Mouse (Mus musculus): ENCODE data around the gene Hoxd4. TPM values are rescaled to one million over a fixed set of nuclear protein-coding genes. Genes with fewer than 3 reads are reported as not detected.

Hoxd4 gene
- not detected in 2 replicates for polyA plus RNA-seq (2015; fragmentation: Nextera tagmentation; extraction: Ambion mirVana)

DNA sequence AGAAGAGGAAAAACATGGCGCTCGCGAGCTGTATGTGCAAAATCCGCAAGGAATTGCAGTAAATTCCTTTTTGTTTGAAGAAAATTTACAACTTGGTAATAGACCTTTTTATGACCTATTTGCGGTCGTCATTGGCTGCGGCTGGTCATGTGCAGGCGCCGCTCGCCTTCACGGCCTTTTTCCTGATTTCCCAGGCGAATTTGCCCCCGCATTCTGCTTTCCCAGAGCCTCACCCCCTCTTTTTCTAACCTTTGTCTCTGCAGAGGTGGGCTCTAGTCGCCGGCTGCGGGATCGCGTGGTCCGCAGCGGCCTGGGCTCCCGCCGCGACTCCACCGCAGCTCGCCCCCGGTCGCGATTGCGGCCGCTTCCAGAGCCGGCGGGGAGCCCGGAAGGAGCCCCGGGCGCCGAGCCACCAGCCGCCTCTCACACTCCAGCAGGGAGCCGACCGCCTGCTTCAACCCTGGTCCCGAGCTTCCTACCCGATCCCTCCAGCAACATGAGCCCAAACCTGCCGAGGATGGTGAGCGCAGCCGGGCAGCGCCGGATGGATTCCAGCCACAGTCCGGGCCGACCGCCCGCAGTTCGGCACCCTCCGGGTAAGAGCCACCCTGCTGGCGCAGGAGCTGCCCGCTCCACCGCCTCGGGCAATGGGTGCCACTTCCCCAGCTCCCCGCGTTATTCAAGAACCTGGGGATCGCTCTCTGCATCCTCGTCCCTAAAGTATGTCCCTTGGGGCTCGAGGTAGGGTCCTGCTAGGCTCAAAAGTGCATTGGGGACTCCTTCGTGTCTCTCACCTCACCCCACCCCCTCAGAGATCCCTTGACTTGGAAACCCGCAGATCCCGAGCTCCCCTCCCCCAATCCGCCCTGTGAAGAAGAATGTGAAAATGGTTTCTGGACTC lies at the start of gene Hoxd4, which contains the start of gene Hoxd3:
Gene Hoxd4 (plus strand): TSS at position 209 of the 901 bp plus-strand sequence.
Gene Hoxd3 (plus strand): TSS at position 207 of the 901 bp plus-strand sequence.
- Histone ChIP-seq H3K4me1 (ENCODE audit: control insufficient read depth, low read depth, low read length) (no peaks in the 10 kb centered on the region), H3K4me3 (ENCODE audit: low read depth, low read length) (peak within 1 kb of the TSS; percentile 20), H3K9ac (ENCODE audit: low read depth, low read length) (no peak within 1 kb of the TSS), H3K36me3 (ENCODE audit: control insufficient read depth, insufficient read depth) (no peaks in the 10 kb centered on the region), H3K27ac (ENCODE audit: low read length) (no peak within 1 kb of the TSS), H3K9me3 (replicated peaks; ENCODE audit: control insufficient read depth, low read length) (no peaks in the 10 kb centered on the region), H3K27me3 (ENCODE audit: control insufficient read depth, insufficient read depth, low read depth, low read length) (peaks cover 93% of the 10 kb centered on the region), H3K4me2 (ENCODE audit: low read depth, low read length) (peak within 1 kb of the TSS; percentile 2; the same call in 1 of the 2 replicates)
- WGBS (ENCODE audit: insufficient replicate concordance), result under 1% methylated on average over 65 of the region's 65 CpGs
- ATAC-seq (ENCODE audit: low read depth), result no peak

DNA sequence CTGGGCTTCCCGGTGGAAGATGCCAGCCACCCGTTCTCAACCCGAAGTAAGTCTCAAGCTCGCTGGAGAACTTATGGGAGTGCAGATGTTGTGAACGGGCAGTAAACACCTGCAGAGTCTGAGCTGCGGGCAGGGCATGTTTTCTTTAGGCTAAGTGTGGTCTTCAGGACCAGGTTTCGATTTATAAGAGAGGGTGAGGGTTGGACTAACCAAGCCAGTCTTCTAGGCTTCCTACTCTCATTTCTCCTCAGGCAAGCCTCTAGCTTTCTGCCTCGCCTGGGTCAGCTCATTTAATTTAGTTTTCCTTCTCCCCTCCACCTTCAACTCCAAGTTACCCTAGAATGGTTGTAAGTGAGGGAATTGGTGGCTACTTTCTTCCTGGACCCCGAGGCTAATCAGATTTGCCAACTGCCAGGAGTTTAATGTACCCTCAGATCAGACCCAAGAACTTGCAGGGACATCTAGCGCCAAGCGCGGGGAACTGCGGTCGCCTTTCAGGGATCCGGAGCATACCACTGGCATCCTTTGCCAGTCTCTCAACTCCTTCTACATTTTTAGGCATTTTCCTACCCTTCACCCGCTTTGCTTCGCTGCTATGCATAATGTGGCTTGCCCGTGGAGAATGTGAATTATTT lies 48.3 kb upstream of the Hoxd4 start:
- Histone ChIP-seq H3K9ac (ENCODE audit: low read depth, low read length) (no peak overlapping the region), H3K9me3 (replicated peaks; ENCODE audit: control insufficient read depth, low read length) (no peaks in the 10 kb centered on the region), H3K4me3 (ENCODE audit: low read depth, low read length) (no peak overlapping the region), H3K27ac (ENCODE audit: low read length) (no peak overlapping the region), H3K27me3 (ENCODE audit: control insufficient read depth, insufficient read depth, low read depth, low read length) (peaks cover 95% of the 10 kb centered on the region), H3K36me3 (ENCODE audit: control insufficient read depth, insufficient read depth) (no peaks in the 10 kb centered on the region), H3K4me1 (ENCODE audit: control insufficient read depth, low read depth, low read length) (no peaks in the 10 kb centered on the region), H3K4me2 (ENCODE audit: low read depth, low read length) (no peak overlapping the region)
- WGBS (ENCODE audit: insufficient replicate concordance), result 3% methylated on average over 18 of the region's 18 CpGs
- ATAC-seq (ENCODE audit: low read depth), result no peak

DNA sequence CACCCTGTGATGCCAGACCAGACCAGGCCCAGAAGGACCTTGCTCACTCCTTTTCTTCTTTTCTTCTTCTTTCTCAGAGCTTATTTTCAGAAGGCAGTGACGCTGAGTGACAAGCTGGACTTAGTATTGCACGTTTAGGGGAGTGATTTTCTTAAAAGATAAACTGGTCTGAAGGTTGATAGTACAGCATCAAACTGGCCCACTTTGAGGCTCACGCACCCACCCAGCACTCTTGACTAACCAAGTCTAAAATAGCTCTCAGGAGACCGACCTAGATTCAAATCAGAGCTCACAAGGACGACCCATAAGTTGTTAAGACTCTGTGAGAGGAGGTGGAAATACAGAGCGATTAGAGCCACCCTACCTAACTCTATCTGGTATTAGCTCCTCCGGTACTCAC lies 45.3 kb upstream of the Hoxd4 start:
- no peak for ATAC-seq (ENCODE audit: low read depth)
- H3K27me3 ChIP-seq (ENCODE audit: control insufficient read depth, insufficient read depth, low read depth, low read length), result peaks cover 93% of the 10 kb centered on the region
- 3% methylated on average over 7 of the region's 7 CpGs for WGBS (ENCODE audit: insufficient replicate concordance)
- no peaks in the 10 kb centered on the region for H3K4me1 ChIP-seq (ENCODE audit: control insufficient read depth, low read depth, low read length)
- H3K9ac ChIP-seq (ENCODE audit: low read depth, low read length), result no peak overlapping the region
- H3K4me3 ChIP-seq (ENCODE audit: low read depth, low read length), result no peak overlapping the region
- H3K9me3 ChIP-seq (replicated peaks; ENCODE audit: control insufficient read depth, low read length), result no peaks in the 10 kb centered on the region
- H3K36me3 ChIP-seq (ENCODE audit: control insufficient read depth, insufficient read depth), result no peaks in the 10 kb centered on the region
- H3K4me2 ChIP-seq (ENCODE audit: low read depth, low read length), result no peak overlapping the region
- no peak overlapping the region for H3K27ac ChIP-seq (ENCODE audit: low read length)

DNA sequence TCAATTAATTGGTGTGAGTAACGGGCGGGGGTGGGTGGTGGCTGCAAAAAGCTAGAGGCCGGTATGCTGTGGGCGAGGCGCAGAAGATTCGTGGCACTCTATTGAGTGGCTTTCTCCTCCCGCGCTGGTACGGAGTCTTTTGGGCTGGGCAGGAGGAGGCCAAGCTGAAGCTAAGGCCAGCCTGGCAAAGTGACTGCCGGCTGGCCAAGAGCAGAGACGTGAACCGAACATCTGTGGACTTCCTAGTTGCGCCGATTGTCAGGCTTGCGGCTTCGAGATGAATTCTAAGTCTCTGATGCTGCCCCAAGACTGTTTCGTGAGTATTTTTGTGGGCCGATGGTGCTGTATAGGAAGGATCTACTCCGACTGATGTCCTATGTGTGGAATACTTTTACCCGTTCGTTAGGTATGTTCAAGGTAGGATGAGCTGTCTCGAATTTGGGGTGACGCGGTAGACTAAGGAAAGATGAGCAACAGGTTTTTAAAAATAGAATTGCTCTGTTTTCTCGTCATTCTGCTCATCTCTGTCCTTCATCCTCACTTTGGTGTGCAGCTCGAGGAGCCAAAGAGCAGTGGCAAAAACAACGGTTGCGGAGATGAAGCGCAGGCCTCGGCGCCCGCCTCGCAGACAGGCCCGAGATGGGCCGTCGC lies 44.4 kb upstream of the Hoxd4 start:
- H3K4me3 ChIP-seq (ENCODE audit: low read depth, low read length), result no peak overlapping the region
- no peak overlapping the region for H3K4me2 ChIP-seq (ENCODE audit: low read depth, low read length)
- H3K9me3 ChIP-seq (replicated peaks; ENCODE audit: control insufficient read depth, low read length), result no peaks in the 10 kb centered on the region
- no peak for ATAC-seq (ENCODE audit: low read depth)
- 3% methylated on average over 36 of the region's 36 CpGs for WGBS (ENCODE audit: insufficient replicate concordance)
- H3K9ac ChIP-seq (ENCODE audit: low read depth, low read length), result no peak overlapping the region
- no peaks in the 10 kb centered on the region for H3K4me1 ChIP-seq (ENCODE audit: control insufficient read depth, low read depth, low read length)
- H3K36me3 ChIP-seq (ENCODE audit: control insufficient read depth, insufficient read depth), result no peaks in the 10 kb centered on the region
- no peak overlapping the region for H3K27ac ChIP-seq (ENCODE audit: low read length)
- H3K27me3 ChIP-seq (ENCODE audit: control insufficient read depth, insufficient read depth, low read depth, low read length), result peaks cover 93% of the 10 kb centered on the region

GRCm38 (mm10) chr2:74667842-74668357 lies 43.8 kb upstream of the Hoxd4 start, which contains the start of gene Hoxd13:
Gene Hoxd13 (plus strand): TSS chr2:74668310.
- Histone ChIP-seq H3K4me3 (ENCODE audit: low read depth, low read length) (peak within 1 kb of the TSS; percentile 36), H3K4me1 (ENCODE audit: control insufficient read depth, low read depth, low read length) (no peaks in the 10 kb centered on the region), H3K4me2 (ENCODE audit: low read depth, low read length) (peak within 1 kb of the TSS; percentile 55), H3K9ac (ENCODE audit: low read depth, low read length) (no peak within 1 kb of the TSS), H3K27ac (ENCODE audit: low read length) (no peak within 1 kb of the TSS), H3K27me3 (ENCODE audit: control insufficient read depth, insufficient read depth, low read depth, low read length) (peaks cover 94% of the 10 kb centered on the region), H3K36me3 (ENCODE audit: control insufficient read depth, insufficient read depth) (no peaks in the 10 kb centered on the region), H3K9me3 (replicated peaks; ENCODE audit: control insufficient read depth, low read length) (no peaks in the 10 kb centered on the region)
- no peak for ATAC-seq (ENCODE audit: low read depth)
- 0% methylated on average over 29 of the region's 51 CpGs for WGBS (ENCODE audit: insufficient replicate concordance)

- Histone ChIP-seq H3K4me3 (ENCODE audit: low read depth, low read length) (peak overlapping the region; percentile 36), H3K27ac (ENCODE audit: low read length) (no peak overlapping the region), H3K4me1 (ENCODE audit: control insufficient read depth, low read depth, low read length) (no peaks in the 10 kb centered on the region), H3K9me3 (replicated peaks; ENCODE audit: control insufficient read depth, low read length) (no peaks in the 10 kb centered on the region), H3K27me3 (ENCODE audit: control insufficient read depth, insufficient read depth, low read depth, low read length) (peaks cover 95% of the 10 kb centered on the region), H3K4me2 (ENCODE audit: low read depth, low read length) (peak overlapping the region; percentile 55), H3K36me3 (ENCODE audit: control insufficient read depth, insufficient read depth) (no peaks in the 10 kb centered on the region), H3K9ac (ENCODE audit: low read depth, low read length) (no peak overlapping the region)
- no peak for ATAC-seq (ENCODE audit: low read depth)
- WGBS (ENCODE audit: insufficient replicate concordance), result under 1% methylated on average over 50 of the region's 74 CpGs
These were observed 43.1 kb upstream of the Hoxd4 start for GRCm38 (mm10) chr2:74668370-74669229.

DNA sequence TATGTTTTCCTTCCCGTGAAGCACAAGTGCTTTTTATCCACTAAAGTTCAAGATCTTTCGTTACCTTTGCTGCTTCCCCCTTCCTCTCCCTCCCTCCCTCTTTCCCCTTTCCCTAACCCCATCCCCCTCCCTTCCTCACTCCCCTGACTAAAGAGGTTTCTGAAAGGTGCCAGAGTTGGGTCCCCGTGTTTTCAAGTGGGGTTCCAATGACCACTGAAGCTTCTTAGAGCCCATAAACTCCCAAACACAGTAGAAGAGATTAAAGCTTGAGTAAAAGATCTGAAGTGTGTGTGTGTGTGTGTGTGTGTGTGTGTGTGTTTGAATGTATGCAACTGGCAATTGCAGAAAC lies 42.5 kb upstream of the Hoxd4 start:
- 2% methylated on average over 3 of the region's 3 CpGs for WGBS (ENCODE audit: insufficient replicate concordance)

DNA sequence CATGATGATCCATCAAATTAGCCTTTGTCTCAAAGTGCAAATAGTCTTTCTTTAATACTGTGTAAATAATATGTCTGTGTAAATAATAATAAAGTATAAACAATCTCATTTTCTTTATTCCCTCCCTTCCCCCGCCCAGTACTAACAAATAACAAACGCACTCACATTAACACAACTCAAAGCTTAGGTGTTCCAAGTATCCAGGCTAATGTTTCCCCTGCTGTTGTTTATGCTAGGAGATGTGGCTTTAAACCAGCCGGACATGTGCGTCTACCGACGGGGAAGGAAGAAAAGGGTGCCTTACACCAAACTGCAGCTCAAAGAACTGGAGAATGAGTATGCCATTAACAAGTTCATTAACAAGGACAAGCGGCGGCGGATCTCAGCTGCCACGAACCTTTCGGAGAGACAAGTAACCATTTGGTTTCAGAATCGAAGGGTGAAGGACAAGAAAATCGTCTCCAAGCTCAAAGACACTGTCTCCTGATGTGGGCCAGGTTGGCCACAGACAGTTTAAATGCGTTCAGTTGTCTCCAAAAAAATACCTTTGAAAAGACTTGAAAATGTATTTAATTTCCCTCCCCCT lies 42.0 kb upstream of the Hoxd4 start:
- WGBS (ENCODE audit: insufficient replicate concordance), result under 1% methylated on average over 14 of the region's 14 CpGs
- H3K27ac ChIP-seq (ENCODE audit: low read length), result no peak overlapping the region
- ATAC-seq (ENCODE audit: low read depth), result no peak
- H3K27me3 ChIP-seq (ENCODE audit: control insufficient read depth, insufficient read depth, low read depth, low read length), result peaks cover 95% of the 10 kb centered on the region
- no peaks in the 10 kb centered on the region for H3K36me3 ChIP-seq (ENCODE audit: control insufficient read depth, insufficient read depth)
- no peaks in the 10 kb centered on the region for H3K4me1 ChIP-seq (ENCODE audit: control insufficient read depth, low read depth, low read length)
- no peak overlapping the region for H3K4me3 ChIP-seq (ENCODE audit: low read depth, low read length)
- H3K9me3 ChIP-seq (replicated peaks; ENCODE audit: control insufficient read depth, low read length), result no peaks in the 10 kb centered on the region
- H3K9ac ChIP-seq (ENCODE audit: low read depth, low read length), result no peak overlapping the region
- no peak overlapping the region for H3K4me2 ChIP-seq (ENCODE audit: low read depth, low read length)

More for the DNA sequence above, 42.5 kb upstream of the Hoxd4 start:
- Histone ChIP-seq H3K4me2 (ENCODE audit: low read depth, low read length) (no peak overlapping the region), H3K9ac (ENCODE audit: low read depth, low read length) (no peak overlapping the region), H3K4me1 (ENCODE audit: control insufficient read depth, low read depth, low read length) (no peaks in the 10 kb centered on the region), H3K27ac (ENCODE audit: low read length) (no peak overlapping the region), H3K27me3 (ENCODE audit: control insufficient read depth, insufficient read depth, low read depth, low read length) (peaks cover 95% of the 10 kb centered on the region), H3K9me3 (replicated peaks; ENCODE audit: control insufficient read depth, low read length) (no peaks in the 10 kb centered on the region), H3K4me3 (ENCODE audit: low read depth, low read length) (no peak overlapping the region), H3K36me3 (ENCODE audit: control insufficient read depth, insufficient read depth) (no peaks in the 10 kb centered on the region)
- ATAC-seq (ENCODE audit: low read depth), result no peak
